Mouse (Mus musculus) layer of hippocampus, postnatal 10 days (tissue): ENCODE data around the gene Cbx2. TPM values are rescaled to one million over a fixed set of nuclear protein-coding genes. Genes with fewer than 3 reads are reported as not detected.
A peak's percentile ranks its signal among the peaks of the same experiment; 100 is the strongest.

Source experiments
- DNase-seq, 2 experiments: peaks; one replicate each; pipeline ENCODE4 v3.0.0; 2021; ENCODE audit warnings: low spot score in 2 of 2
- total RNA-seq, 2 experiments: library from RNA; stranded (reverse); gene quantifications; 2 replicates each; pipeline ENCODE4 v1.2.3; 2021

Cbx2 gene
- total RNA-seq, 2 experiments from 2014 or later: 4.7 to 5.0 TPM

GRCm38 (mm10) chr11:119041750-119042465 lies 19.1 kb downstream of the Cbx2 start:
- no peak for DNase-seq

- DNase-seq: no peak
Observed at GRCm38 (mm10) chr11:119042466-119043272, 19.9 kb downstream of the Cbx2 start.

- no peak for DNase-seq
Observed at GRCm38 (mm10) chr11:119043273-119043540, 20.4 kb downstream of the Cbx2 start.

GRCm38 (mm10) chr11:119043761-119044550 lies 21.2 kb downstream of the Cbx2 start:
- DNase-seq: peak in 1 of 2 experiments; percentile 32

GRCm38 (mm10) chr11:119044551-119045337 lies 22.0 kb downstream of the Cbx2 start:
- peak in 1 of 2 experiments; percentile 39 for DNase-seq

- DNase-seq: peak in 1 of 2 experiments; percentile 63
Observed at GRCm38 (mm10) chr11:119046601-119047245, 24.0 kb downstream of the Cbx2 start.

- peak in 1 of 2 experiments; percentile 47 for DNase-seq
Observed at GRCm38 (mm10) chr11:119047261-119048132, 24.7 kb downstream of the Cbx2 start.

- peak in 1 of 2 experiments; percentile 17 for DNase-seq
Observed at GRCm38 (mm10) chr11:119048133-119048510, 25.4 kb downstream of the Cbx2 start.

GRCm38 (mm10) chr11:119050361-119050760 lies 27.6 kb downstream of the Cbx2 start:
- DNase-seq: no peak

- DNase-seq: no peak
Observed at GRCm38 (mm10) chr11:119051426-119051825, 28.7 kb downstream of the Cbx2 start.

- DNase-seq: peak in 1 of 2 experiments; percentile 49
Observed at GRCm38 (mm10) chr11:119051927-119052660, 29.3 kb downstream of the Cbx2 start.

- DNase-seq: peak; percentile 38 to 61
Observed at GRCm38 (mm10) chr11:119052661-119053256, 30.0 kb downstream of the Cbx2 start.

GRCm38 (mm10) chr11:119053257-119053670 lies 30.5 kb downstream of the Cbx2 start:
- peak; percentile 75 to 84 for DNase-seq

GRCm38 (mm10) chr11:119053738-119054350 lies 31.1 kb downstream of the Cbx2 start:
- peak; percentile 76 to 77 for DNase-seq

GRCm38 (mm10) chr11:119054351-119055345 lies 31.9 kb downstream of the Cbx2 start:
- DNase-seq: peak; percentile 56 to 57

- peak; percentile 36 to 37 for DNase-seq
Observed at GRCm38 (mm10) chr11:119055571-119056131, 32.9 kb downstream of the Cbx2 start.
